Mouse (Mus musculus) left cerebral cortex, postnatal 14 days (tissue): ENCODE data around the gene Zic2. TPM values are rescaled to one million over a fixed set of nuclear protein-coding genes. Genes with fewer than 3 reads are reported as not detected.

ENCODE experiments used
- DNase-seq, 2 experiments: peaks; one replicate each; pipeline ENCODE4 v3.0.0; 2021 to 2022; ENCODE audit warnings: low spot score in 2 of 2, mixed read lengths in 1 of 2
- intact Hi-C: fragments of 180-260 bp; cut with DNase I; formaldehyde crosslinking; loops from one replicate; pipeline ENCODE4 v1.15.1; 2025
- total RNA-seq, 2 experiments: library from RNA; stranded (reverse); gene quantifications; 2 replicates each; pipeline ENCODE4 v1.2.3; 2021

Gene Zic2
- total RNA-seq, 2 experiments from 2014 or later = 20.1 to 22.1 TPM

DNA sequence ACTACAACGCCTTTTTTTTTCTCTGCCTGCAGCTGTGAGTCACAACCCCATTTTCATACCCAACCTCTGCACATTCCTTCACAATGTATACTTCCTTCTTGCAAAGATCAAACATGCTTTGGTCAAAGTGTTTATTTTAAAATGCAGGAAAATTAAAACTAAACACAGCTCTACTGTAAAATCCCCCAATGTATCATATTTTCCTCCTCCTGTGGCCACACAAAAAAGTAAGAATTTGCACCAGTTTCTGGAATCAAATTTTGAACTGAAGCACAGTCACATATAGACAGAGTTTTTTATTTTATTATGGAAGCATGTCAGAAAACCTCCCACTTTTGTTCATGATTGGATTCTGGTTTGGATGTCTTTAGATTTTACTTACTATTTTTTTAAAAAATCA, 11.4 kb downstream of the Zic2 start:
- intact Hi-C loops = loop anchor here (5.0 kb wide), 1 partner anchor 391 kb away; no protein-coding TSS in a partner anchor
- no peak for DNase-seq

DNA sequence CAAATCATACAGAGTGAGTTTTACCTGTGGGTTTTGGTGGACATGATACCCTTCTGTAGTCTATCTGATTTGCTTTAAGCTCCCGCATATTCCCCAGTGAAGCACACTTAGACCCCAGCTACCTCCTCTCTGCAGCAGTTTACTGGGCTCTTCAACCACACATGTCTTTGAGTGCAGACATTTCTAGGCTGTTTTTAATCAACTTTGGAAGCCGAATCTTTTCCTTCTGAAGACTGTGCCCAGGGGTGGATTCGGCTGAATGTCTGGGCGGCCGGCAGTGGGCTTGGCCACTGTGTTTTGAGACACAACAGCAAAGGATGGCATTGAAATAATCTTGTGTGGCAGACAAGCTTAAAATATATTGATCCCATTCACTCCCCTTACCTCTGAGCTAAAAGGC, 12.1 kb downstream of the Zic2 start:
- intact Hi-C loops = loop anchor here (5.0 kb wide), 1 partner anchor 390 kb away; no protein-coding TSS in a partner anchor
- no peak for DNase-seq

DNA sequence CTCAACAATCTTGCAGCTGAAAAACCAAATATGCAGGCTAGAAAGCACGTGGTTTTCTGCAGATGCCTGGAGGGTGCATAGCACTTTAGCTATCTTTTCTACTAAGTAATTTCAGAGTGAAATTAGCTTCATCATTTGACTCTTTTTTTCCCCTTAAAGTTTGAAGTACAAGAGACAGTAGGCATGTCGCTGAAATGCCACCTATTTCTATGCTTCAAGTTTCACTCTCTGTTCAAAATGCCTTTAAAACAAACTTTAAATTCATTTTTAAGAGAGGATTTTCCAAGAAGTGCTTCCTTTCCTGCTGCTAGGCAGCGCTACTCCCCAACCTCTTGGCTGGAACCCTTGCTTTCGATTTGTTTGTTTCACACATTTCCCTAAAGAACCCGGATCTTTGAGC, 13.8 kb downstream of the Zic2 start:
- no peak for DNase-seq
- intact Hi-C loops = loop anchor here (5.0 kb wide), 1 partner anchor 388 kb away; no protein-coding TSS in a partner anchor

DNA sequence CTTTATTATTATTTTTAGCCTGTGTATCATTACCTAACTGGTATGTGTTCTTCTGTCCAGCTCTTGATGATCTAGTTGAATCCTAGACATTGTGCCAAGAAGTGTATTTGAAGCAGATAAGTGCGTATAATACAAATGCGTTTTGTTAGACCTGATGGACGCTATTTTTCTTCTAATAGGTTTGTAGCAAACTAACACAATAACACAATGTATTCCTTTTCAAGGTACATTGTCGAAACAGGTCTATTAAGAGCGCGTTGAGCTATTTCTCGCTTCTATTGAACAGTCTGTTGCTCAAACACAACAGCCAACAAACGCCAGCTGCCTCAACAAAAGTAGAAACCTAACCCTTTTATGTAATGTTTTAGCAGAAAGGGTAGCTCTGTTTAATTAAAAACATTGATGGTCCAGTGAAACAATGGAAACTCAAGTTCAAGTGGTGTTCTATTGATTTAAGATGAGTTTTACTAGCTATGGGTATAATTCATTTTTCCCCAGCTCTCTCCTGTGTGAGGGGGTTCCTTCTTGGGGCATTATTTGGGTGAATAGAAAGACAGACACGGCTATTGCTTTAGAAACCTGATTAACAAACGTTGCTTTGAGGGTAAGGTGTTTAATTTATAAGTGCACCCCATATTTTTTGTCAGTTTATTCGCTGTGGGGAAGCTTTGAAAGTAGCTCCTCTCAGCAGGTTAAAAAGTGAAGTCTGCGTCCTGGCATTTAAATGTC, 14.6 kb downstream of the Zic2 start:
- no peak for DNase-seq
- intact Hi-C loops = loop anchor here (5.0 kb wide), 1 partner anchor 387 kb away; no protein-coding TSS in a partner anchor

DNA sequence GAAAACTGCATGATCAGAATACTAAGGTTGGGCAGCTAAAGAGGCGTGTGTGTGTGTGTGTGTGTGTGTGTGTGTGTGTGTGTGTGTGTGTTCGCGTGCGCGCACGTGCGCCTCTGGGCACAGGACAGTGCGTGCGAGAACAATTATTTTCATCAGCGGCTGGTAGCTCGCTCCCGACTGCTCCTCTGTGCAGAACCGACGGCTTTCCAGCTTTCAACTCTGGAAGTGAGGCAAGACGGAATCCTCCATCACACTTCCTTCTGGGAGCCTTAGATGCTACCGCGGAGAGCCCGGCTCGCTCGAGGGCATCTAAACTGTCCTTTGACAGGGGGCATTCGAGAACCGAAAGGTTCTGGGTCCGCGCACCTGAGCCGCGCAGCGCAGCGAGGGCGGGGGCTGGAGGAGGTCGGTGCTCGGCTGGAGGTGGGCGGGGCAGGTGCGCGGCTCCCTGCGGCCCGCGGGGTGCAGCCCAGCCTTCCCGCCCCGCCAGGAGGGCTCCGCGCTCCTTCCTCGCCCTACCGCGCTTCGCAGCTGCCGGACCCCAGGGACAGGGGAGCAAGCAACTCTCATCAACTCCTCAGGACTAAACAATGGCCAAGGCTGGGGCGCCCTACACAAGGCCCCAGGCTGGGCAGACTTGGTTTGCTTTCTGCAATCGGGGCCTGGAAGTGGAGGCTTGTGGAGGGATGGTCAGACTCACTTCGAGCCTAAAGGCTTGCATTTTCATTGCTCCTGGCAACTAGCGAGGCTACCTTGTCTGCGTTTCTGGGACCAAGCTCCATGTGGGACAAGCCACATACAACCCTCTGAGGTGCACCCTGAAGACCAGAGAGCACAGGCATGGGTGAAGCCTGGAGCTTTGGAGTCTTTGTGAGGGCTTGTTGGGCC, 15.4 kb downstream of the Zic2 start, which contains the start of gene Gm10837:
TSS of gene Gm10837 (plus strand) at position 146 of the 888 bp plus-strand sequence.
- intact Hi-C loops = no loop called here
- no peak for DNase-seq

DNA sequence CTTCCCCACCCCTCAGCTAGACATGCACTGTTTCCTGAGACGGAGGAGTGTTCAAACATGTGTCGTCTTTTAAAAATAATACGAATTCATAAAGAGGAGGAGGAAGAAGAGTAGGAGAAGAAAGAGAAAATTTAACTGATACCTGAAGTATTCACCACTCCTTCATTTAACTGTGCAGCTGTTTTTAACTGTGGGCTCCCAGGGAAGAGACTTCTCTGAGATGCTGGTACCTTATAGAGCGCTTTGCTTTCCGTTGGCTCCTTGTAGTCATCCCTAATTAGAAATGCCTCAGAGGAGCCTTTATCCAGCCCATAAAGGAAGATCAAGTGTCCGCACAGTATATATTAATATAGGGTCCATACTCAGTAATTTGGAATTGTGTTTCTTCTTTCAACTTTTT, 16.3 kb downstream of the Zic2 start:
- no peak for DNase-seq
- intact Hi-C loops = no loop called here

DNA sequence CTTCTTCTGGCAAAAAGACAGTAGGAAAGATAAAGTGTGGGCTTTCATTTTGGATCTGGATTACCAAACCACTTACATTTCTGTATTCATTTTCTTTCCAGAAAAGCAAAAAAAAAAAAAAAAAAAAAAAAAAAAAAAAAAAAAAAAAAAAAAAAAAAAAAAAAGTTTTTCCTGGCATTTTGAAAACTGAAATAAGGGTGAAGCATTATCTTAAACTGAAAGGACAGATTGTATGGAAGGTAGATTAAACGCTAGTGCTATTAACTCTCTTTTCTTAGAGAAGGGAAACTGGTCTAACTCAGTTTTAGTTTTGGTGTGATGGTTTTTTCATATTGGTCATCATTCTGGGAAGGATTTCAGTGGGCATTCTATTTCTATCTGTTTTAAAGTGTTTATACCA, 16.8 kb downstream of the Zic2 start:
- intact Hi-C loops = no loop called here
- no peak for DNase-seq

DNA sequence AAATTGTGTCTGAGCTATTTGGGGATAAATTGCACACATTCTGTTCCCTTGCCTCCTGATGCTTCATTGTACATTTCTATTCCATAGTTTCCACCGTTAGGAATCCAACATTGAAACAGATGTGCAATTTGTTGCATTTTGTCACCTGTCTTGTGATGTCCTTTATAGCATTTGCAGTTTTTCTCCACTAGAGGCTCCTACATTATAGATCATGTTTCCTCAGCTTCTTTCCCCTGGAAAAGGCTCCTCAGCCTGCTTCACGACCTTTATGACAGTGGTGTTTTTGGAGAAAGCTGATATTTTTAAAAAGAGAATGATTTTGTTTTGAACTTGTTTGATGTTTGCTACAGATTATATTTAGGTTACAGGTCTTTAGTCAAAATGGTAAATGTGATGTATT, 33.8 kb downstream of the Zic2 start:
- DNase-seq = no peak
- intact Hi-C loops = loop anchor here (2.0 kb wide), 1 partner anchor 368 kb away; no protein-coding TSS in a partner anchor

DNA sequence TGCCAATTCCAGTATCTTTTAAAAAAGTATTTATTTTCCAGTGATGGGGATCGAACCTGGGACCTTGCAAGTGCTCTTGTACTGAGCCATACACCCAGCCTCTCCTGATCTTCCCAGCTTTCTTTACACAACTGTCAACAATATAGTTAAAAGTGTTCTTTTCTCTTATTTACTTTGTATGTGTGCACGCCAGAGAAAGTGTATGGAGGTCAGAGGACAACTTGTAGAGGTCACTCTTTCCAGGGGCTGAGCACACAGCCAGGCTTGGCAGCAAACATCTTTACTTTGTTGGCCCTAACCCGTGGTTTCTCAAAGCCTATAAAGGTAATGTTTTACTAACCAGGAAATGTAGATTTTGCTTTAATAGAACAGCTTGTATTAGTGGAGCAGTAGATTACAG, 36.3 kb downstream of the Zic2 start:
- no peak for DNase-seq
- intact Hi-C loops = no loop called here

DNA sequence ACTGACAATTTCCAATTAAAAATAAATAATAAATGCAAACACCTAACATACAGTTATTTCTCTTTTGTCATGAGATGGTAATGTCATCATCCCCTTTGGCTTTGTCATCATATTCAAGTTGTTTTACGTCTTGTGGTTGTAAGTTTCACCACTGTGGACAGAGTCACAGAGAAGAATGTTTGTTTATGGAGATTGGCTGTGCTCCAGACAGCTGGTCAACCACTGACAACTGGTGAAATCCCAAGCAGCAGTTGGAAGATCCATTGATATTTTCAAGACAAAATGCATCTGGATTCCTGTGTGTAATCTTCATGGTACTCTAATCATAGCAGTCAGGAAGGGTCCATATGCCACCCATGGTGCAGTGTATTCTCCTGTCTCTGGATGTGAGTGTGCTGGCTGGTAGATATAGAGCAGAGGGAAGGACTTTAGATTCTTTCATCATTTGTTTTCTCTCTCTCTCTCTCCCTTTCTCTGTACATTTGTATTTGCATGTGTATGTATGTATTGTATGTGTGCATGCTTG, 38.3 kb downstream of the Zic2 start:
- intact Hi-C loops = no loop called here
- DNase-seq = no peak

DNA sequence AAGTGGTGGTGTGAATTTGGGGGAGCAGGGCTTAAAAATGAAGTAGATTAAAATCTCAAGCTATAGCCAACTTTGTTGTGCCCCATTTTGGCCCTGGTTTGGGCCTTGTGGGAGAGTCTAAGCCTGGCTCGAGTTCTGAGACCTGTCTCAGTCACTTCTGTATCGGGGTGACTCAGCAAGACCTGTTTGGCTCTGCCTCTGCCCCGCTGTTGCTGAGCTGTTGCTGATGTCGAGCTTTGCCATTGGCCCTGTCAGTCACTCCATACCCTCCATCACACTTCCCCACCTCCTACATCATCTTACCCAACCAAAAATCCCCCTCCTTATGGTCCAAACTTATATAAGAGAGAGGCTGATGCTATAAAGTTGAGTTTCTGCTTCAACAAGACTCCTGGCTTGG, 53.2 kb downstream of the Zic2 start:
- intact Hi-C loops = no loop called here
- no peak for DNase-seq

Other genes with a start within 250 kb of the Zic2 start
- under 1 TPM in 1 of 2 experiments, not detected in 1; 0.18 TPM for gene Gm5089, start 24.3 kb upstream of the Zic2 start, total RNA-seq
- gene Zic5, start 9.8 kb upstream of the Zic2 start, total RNA-seq = 1 to 10 TPM; 3.2 to 4.7 TPM
- gene Gm10837, start 15.2 kb downstream of the Zic2 start, total RNA-seq = under 1 TPM in 1 of 2 experiments, not detected in 1; 0.31 TPM
- gene Pcca, start 58.9 kb downstream of the Zic2 start, total RNA-seq = 10 to 100 TPM; 30.2 to 34.4 TPM